Mouse (Mus musculus) embryonic facial prominence, embryonic 13.5 days (tissue): ENCODE measurements around the gene Morf4l1. TPM values are rescaled to one million over a fixed set of nuclear protein-coding genes. Genes with fewer than 3 reads are reported as not detected.

ENCODE experiments used
- ATAC-seq: fragments of 200-750 bp; cut with Nextera tagmentation; 2 replicates; pipeline ENCODE4 v1.8.0; 2017; ENCODE audit warnings: low read depth; ENCODE audit not compliant: insufficient number of reproducible peaks, insufficient read depth, low FRiP score, low TSS enrichment
- H3K27ac ChIP-seq: fragments of 300-500 bp; sonication (generic); 2 replicates; pipeline ENCODE4 v1.5.1; 2015; ENCODE audit warnings: moderate library complexity, mild to moderate bottlenecking, inconsistent platforms
- H3K27me3 ChIP-seq: fragments of 300-500 bp; sonication (generic); 2 replicates; pipeline ENCODE4 v1.6.1; 2015; ENCODE audit warnings: mild to moderate bottlenecking, inconsistent platforms
- H3K36me3 ChIP-seq: fragments of 300-500 bp; sonication (generic); 2 replicates; pipeline ENCODE4 v1.6.1; 2015; ENCODE audit warnings: mild to moderate bottlenecking, inconsistent platforms
- H3K4me1 ChIP-seq: fragments of 300-500 bp; sonication (generic); 2 replicates; pipeline ENCODE4 v1.6.1; 2015; ENCODE audit warnings: inconsistent platforms
- H3K4me2 ChIP-seq: fragments of 300-500 bp; sonication (generic); 2 replicates; pipeline ENCODE4 v1.6.1; 2015; ENCODE audit warnings: moderate library complexity, mild to moderate bottlenecking, inconsistent platforms
- H3K4me3 ChIP-seq: fragments of 300-500 bp; sonication (generic); 2 replicates; pipeline ENCODE4 v1.5.1; 2015; ENCODE audit warnings: mild to moderate bottlenecking, inconsistent platforms
- H3K9ac ChIP-seq: fragments of 300-500 bp; sonication (generic); 2 replicates; pipeline ENCODE4 v1.6.1; 2015; ENCODE audit warnings: mild to moderate bottlenecking, inconsistent platforms
- H3K9me3 ChIP-seq: fragments of 300-500 bp; sonication (generic); 2 replicates; pipeline ENCODE4 v1.6.1; 2016; ENCODE audit warnings: inconsistent platforms
- WGBS: fragments of 180-500 bp; shearing (Covaris S2); methylation state at CpG from one replicate; pipeline ENCODE4 v1.1.7; 2015; ENCODE audit warnings: mixed read lengths; 5-methylcytosine and 5-hydroxymethylcytosine counted together
- polyA plus RNA-seq: library from polyadenylated mRNA; unstranded; fragments of >200 nt; fragmentation: Nextera tagmentation; extraction: Ambion mirVana; gene quantifications from 2 replicates; pipeline ENCODE4 v1.2.1, GENCODE M21; 2015

The Morf4l1 gene
- polyA plus RNA-seq, 1 experiment from 2014 or later, result 516 TPM

GRCm38 (mm10) chr9:90128636-90129201 lies 14.1 kb upstream of the Morf4l1 start:
- Histone ChIP-seq H3K4me2 (no peak overlapping the region), H3K36me3 (no peaks in the 10 kb centered on the region), H3K27ac (no peak overlapping the region), H3K4me1 (0 out of 2 replicates have a peak, but pooled peaks cover 4% of the 10 kb centered on the region), H3K9ac (no peak overlapping the region), H3K27me3 (no peaks in the 10 kb centered on the region), H3K4me3 (no peak overlapping the region), H3K9me3 (no peaks in the 10 kb centered on the region)
- WGBS, result 74% methylated on average over 6 of the region's 6 CpGs
- ATAC-seq, result no peak

GRCm38 (mm10) chr9:90127146-90127545 lies 12.6 kb upstream of the Morf4l1 start:
- no peak overlapping the region for H3K9ac ChIP-seq
- H3K9me3 ChIP-seq, result no peaks in the 10 kb centered on the region
- H3K4me1 ChIP-seq, result 0 out of 2 replicates have a peak, but pooled peaks cover 4% of the 10 kb centered on the region
- H3K4me2 ChIP-seq, result 0 out of 2 replicates have a peak overlapping the region, but pooled peaks have one; percentile 52
- WGBS, result 64% methylated on average over 6 of the region's 6 CpGs
- no peak for ATAC-seq
- H3K27ac ChIP-seq, result no peak overlapping the region
- H3K36me3 ChIP-seq, result no peaks in the 10 kb centered on the region
- no peaks in the 10 kb centered on the region for H3K27me3 ChIP-seq
- H3K4me3 ChIP-seq, result peak overlapping the region; percentile 30; the same call in 1 of the 2 replicates

- Histone ChIP-seq H3K27ac (no peak overlapping the region), H3K4me1 (0 out of 2 replicates have a peak, but pooled peaks cover 4% of the 10 kb centered on the region), H3K4me2 (peak overlapping the region; percentile 52), H3K27me3 (no peaks in the 10 kb centered on the region), H3K9me3 (no peaks in the 10 kb centered on the region), H3K4me3 (peak overlapping the region; percentile 30), H3K36me3 (no peaks in the 10 kb centered on the region), H3K9ac (no peak overlapping the region)
- ATAC-seq, result 0 out of 2 replicates have a peak, but pooled peaks have one; percentile 44
- 2% methylated on average over 30 of the region's 30 CpGs for WGBS
Observed at GRCm38 (mm10) chr9:90126260-90127010, 11.9 kb upstream of the Morf4l1 start.

GRCm38 (mm10) chr9:90125416-90126099 lies 11.0 kb upstream of the Morf4l1 start:
- Histone ChIP-seq H3K4me2 (peak overlapping the region; percentile 52), H3K36me3 (no peaks in the 10 kb centered on the region), H3K4me1 (0 out of 2 replicates have a peak, but pooled peaks cover 4% of the 10 kb centered on the region), H3K9me3 (no peaks in the 10 kb centered on the region), H3K9ac (no peak overlapping the region), H3K27ac (no peak overlapping the region), H3K27me3 (no peaks in the 10 kb centered on the region), H3K4me3 (peak overlapping the region; percentile 30)
- no peak for ATAC-seq
- 14% methylated on average over 7 of the region's 7 CpGs for WGBS

GRCm38 (mm10) chr9:90124873-90125245 lies 10.3 kb upstream of the Morf4l1 start:
- Histone ChIP-seq H3K4me2 (no peak overlapping the region), H3K4me3 (no peak overlapping the region), H3K9me3 (no peaks in the 10 kb centered on the region), H3K9ac (no peak overlapping the region), H3K4me1 (0 out of 2 replicates have a peak, but pooled peaks cover 4% of the 10 kb centered on the region), H3K27ac (no peak overlapping the region), H3K27me3 (no peaks in the 10 kb centered on the region), H3K36me3 (no peaks in the 10 kb centered on the region)
- ATAC-seq, result no peak
- 26% methylated on average over 8 of the region's 8 CpGs for WGBS

GRCm38 (mm10) chr9:90124156-90124872 lies 9.7 kb upstream of the Morf4l1 start:
- Histone ChIP-seq H3K9ac (no peak overlapping the region), H3K27ac (no peak overlapping the region), H3K36me3 (no peaks in the 10 kb centered on the region), H3K4me3 (no peak overlapping the region), H3K4me2 (no peak overlapping the region), H3K4me1 (0 out of 2 replicates have a peak, but pooled peaks cover 4% of the 10 kb centered on the region), H3K9me3 (no peaks in the 10 kb centered on the region), H3K27me3 (no peaks in the 10 kb centered on the region)
- 33% methylated on average over 11 of the region's 11 CpGs for WGBS
- ATAC-seq, result no peak

- Histone ChIP-seq H3K4me2 (no peak overlapping the region), H3K9ac (no peak overlapping the region), H3K27me3 (no peaks in the 10 kb centered on the region), H3K36me3 (no peaks in the 10 kb centered on the region), H3K27ac (no peak overlapping the region), H3K9me3 (no peaks in the 10 kb centered on the region), H3K4me1 (0 out of 2 replicates have a peak, but pooled peaks cover 4% of the 10 kb centered on the region), H3K4me3 (no peak overlapping the region)
- ATAC-seq, result no peak
- WGBS, result 78% methylated on average over 4 of the region's 4 CpGs
Observed at GRCm38 (mm10) chr9:90122246-90122740, 7.7 kb upstream of the Morf4l1 start.

GRCm38 (mm10) chr9:90117234-90117633 lies 2.7 kb upstream of the Morf4l1 start:
- Histone ChIP-seq H3K27me3 (no peaks in the 10 kb centered on the region), H3K4me3 (no peak overlapping the region), H3K27ac (no peak overlapping the region), H3K9ac (no peak overlapping the region), H3K4me1 (peaks cover 7% of the 10 kb centered on the region; the same call in 1 of the 2 replicates), H3K4me2 (no peak overlapping the region), H3K36me3 (no peaks in the 10 kb centered on the region), H3K9me3 (no peaks in the 10 kb centered on the region)
- no peak for ATAC-seq

- H3K27ac ChIP-seq, result no peak overlapping the region
- ATAC-seq, result no peak
- H3K9ac ChIP-seq, result peak overlapping the region; percentile 73; the same call in 1 of the 2 replicates
- peaks cover 14% of the 10 kb centered on the region for H3K4me1 ChIP-seq
- H3K4me3 ChIP-seq, result peak overlapping the region; percentile 79
- no peaks in the 10 kb centered on the region for H3K36me3 ChIP-seq
- no peaks in the 10 kb centered on the region for H3K27me3 ChIP-seq
- H3K4me2 ChIP-seq, result peak overlapping the region; percentile 71
- no peaks in the 10 kb centered on the region for H3K9me3 ChIP-seq
Observed at GRCm38 (mm10) chr9:90115308-90115700, 730 bp upstream of the Morf4l1 start.

GRCm38 (mm10) chr9:90113651-90114566 lies 665 bp downstream of the Morf4l1 start:
- under 1% methylated on average over 82 of the region's 82 CpGs for WGBS
- H3K9me3 ChIP-seq, result no peaks in the 10 kb centered on the region
- peak overlapping the region; percentile 99 for H3K27ac ChIP-seq
- peak overlapping the region; percentile 83 for H3K4me2 ChIP-seq
- ATAC-seq, result peak; percentile 78
- H3K4me3 ChIP-seq, result peak overlapping the region; percentile 79
- peaks cover 14% of the 10 kb centered on the region for H3K4me1 ChIP-seq
- H3K9ac ChIP-seq, result peak overlapping the region; percentile 94
- H3K36me3 ChIP-seq, result peaks cover 7% of the 10 kb centered on the region; the same call in 1 of the 2 replicates
- H3K27me3 ChIP-seq, result no peaks in the 10 kb centered on the region
